Mouse (Mus musculus) cortical plate, adult 2 months (tissue): ENCODE results near the gene Trit1.

Experiments used
- CTCF ChIP-seq: fragments of 200-500 bp; IDR thresholded peaks from 2 replicates; pipeline ENCODE4 v1.5.1; 2011; ENCODE audit warnings: mild to moderate bottlenecking, control low read depth, low read length; ENCODE audit not compliant: insufficient read depth; ENCODE audit errors: extremely low read depth
- POLR2A ChIP-seq: fragments of 200-500 bp; IDR thresholded peaks from 2 replicates; pipeline ENCODE4 v1.6.1; 2011; ENCODE audit warnings: mild to moderate bottlenecking, low read length, control low read depth; ENCODE audit not compliant: insufficient read depth; ENCODE audit errors: extremely low read depth

DNA sequence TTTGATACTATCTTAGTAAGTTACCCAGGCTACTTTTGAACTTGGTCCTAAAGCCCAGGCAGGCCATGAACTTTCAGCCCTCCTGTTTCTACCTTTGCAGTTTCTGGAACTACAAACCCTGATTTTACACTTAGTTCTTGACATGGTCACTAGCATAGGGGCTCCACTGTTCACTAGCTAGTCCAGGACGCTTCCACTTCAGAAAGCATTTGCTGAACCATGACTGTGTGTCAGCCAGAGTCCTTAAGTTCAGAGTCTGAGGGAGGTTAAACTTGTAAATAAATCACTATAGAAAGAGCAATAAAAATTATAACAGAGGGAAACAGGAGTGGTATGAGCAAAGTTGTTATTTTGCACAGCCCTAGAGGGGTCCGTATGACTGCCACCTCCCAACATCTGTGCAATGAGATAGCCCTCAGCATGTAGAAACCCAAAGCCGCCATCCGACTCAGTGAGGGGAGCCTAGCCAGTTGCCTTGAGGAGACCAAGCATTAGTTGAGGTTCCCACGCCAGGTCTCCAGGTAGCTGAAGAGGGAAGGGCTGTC is 41.3 kb upstream of the Trit1 start:
- TF ChIP-seq POLR2A (no peak), CTCF (no peak)
